Mouse (Mus musculus) ES-Bruce4 (cell line): Measurements from ENCODE around the gene Rexo1. TPM values are rescaled to one million over a fixed set of nuclear protein-coding genes. Genes with fewer than 3 reads are reported as not detected.
A peak's percentile ranks its signal among the peaks of the same experiment; 100 is the strongest.

ENCODE experiments used
- H3K27ac ChIP-seq: 2 replicates; pipeline ENCODE4 v1.5.1; 2012; ENCODE audit warnings: low read length, inconsistent platforms; ENCODE audit not compliant: insufficient read depth
- H3K27me3 ChIP-seq: 2 replicates; pipeline ENCODE4 v1.6.1; 2012; ENCODE audit warnings: mild to moderate bottlenecking, low read length, inconsistent platforms; ENCODE audit not compliant: control insufficient read depth, poor library complexity, insufficient read depth, severe bottlenecking
- H3K36me3 ChIP-seq: 2 replicates; pipeline ENCODE4 v1.6.1; 2012; ENCODE audit warnings: inconsistent platforms, mild to moderate bottlenecking, low read length, moderate library complexity; ENCODE audit not compliant: control insufficient read depth, poor library complexity, insufficient read depth, severe bottlenecking
- H3K4me1 ChIP-seq: one replicate; pipeline ENCODE4 v1.8.1; 2011; ENCODE audit warnings: low read length; ENCODE audit not compliant: control insufficient read depth, insufficient read depth
- H3K4me3 ChIP-seq: 2 replicates; pipeline ENCODE4 v1.5.1; 2011; ENCODE audit warnings: low read depth, mild to moderate bottlenecking, low read length
- H3K9ac ChIP-seq: 2 replicates; pipeline ENCODE4 v1.6.1; 2012; ENCODE audit warnings: low read depth, mild to moderate bottlenecking, inconsistent platforms; ENCODE audit not compliant: poor library complexity, severe bottlenecking
- H3K9me3 ChIP-seq: replicated peaks from 2 replicates; pipeline ENCODE4 v1.6.1; 2012; ENCODE audit warnings: mild to moderate bottlenecking, low read length, inconsistent platforms; ENCODE audit not compliant: control insufficient read depth, poor library complexity, insufficient read depth, severe bottlenecking
- CTCF ChIP-seq: IDR thresholded peaks from one replicate; pipeline ENCODE4 v1.8.1; 2011; ENCODE audit warnings: low read depth, low read length
- EP300 ChIP-seq: IDR thresholded peaks from 2 replicates; pipeline ENCODE4 v1.6.1; 2011; ENCODE audit warnings: low read depth, low read length; ENCODE audit not compliant: insufficient read depth
- POLR2A ChIP-seq: IDR thresholded peaks from one replicate; pipeline ENCODE4 v1.8.1; 2011; ENCODE audit warnings: low read length; ENCODE audit not compliant: insufficient read depth
- polyA plus RNA-seq: library from polyadenylated mRNA; stranded (reverse); fragments of >200 nt; gene quantifications from 2 replicates; pipeline ENCODE4 v1.2.4, GENCODE M21; 2011; ENCODE audit warnings: low read depth; ENCODE audit not compliant: missing spikeins, insufficient read depth, insufficient read length

Rexo1 gene
- polyA plus RNA-seq, 1 experiment, result 29.5 TPM

GRCm38 (mm10) chr10:80510273-80510660 is 51.1 kb downstream of the Rexo1 start:
- Histone ChIP-seq H3K27me3 (no peaks in the 10 kb centered on the region), H3K4me3 (no peak overlapping the region), H3K36me3 (no peaks in the 10 kb centered on the region), H3K9me3 (no peaks in the 10 kb centered on the region), H3K4me1 (no peaks in the 10 kb centered on the region), H3K27ac (no peak overlapping the region), H3K9ac (no peak overlapping the region)
- TF ChIP-seq CTCF (no peak), POLR2A (no peak), EP300 (no peak)

GRCm38 (mm10) chr10:80509412-80510272 is 51.7 kb downstream of the Rexo1 start:
- Histone ChIP-seq H3K36me3 (no peaks in the 10 kb centered on the region), H3K4me3 (0 out of 2 replicates have a peak overlapping the region, but pooled peaks have one; percentile 5), H3K27me3 (no peaks in the 10 kb centered on the region), H3K27ac (no peak overlapping the region), H3K4me1 (no peaks in the 10 kb centered on the region), H3K9me3 (no peaks in the 10 kb centered on the region), H3K9ac (no peak overlapping the region)
- TF ChIP-seq POLR2A (no peak), EP300 (no peak), CTCF (peak; percentile 97)

DNA sequence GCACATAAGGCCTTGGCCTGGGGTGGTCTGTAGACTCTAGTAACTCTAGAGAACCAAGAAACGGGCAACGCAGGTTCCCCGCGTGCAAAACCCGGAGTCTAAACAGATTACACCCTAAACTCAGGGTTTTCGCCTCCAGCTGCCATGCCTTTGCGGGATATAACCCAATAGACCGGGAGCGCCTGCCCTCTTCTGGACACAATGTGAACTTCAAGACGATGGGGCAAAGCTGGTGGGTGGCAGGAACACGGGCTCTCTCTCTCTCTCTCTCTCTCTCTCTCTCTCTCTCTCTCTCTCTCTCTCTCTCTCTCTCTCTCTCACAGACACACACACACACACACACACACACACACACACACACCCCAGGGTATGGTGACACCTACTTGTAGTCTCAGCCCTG is 55.1 kb downstream of the Rexo1 start:
- H3K27me3 ChIP-seq, result peaks cover 10% of the 10 kb centered on the region

DNA sequence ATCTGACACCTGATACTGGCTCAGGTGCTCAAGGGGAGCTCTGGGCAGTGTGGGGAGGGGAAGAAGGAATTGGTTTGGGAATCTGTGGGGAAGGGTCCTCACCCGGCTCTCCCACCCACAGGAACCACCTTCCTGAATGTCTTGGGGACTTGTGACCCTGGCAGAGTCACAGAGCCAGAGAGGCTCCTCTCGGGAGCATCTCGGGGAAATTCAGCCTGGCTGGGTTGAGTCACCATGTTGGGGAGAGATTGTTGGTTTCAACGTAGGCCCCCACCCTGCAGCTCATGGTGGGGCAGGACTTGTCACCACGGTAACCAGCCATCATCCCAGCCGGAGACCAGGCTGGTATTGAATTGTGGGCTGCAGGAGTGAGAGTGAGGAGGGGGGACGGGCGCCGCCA is 56.6 kb downstream of the Rexo1 start:
- TF ChIP-seq EP300, result no peak
- no peak for TF ChIP-seq POLR2A
- Histone ChIP-seq H3K27me3 (peaks cover 10% of the 10 kb centered on the region), H3K36me3 (no peaks in the 10 kb centered on the region), H3K27ac (no peak overlapping the region), H3K4me3 (peak overlapping the region; percentile 1; the same call in 1 of the 2 replicates), H3K4me1 (no peaks in the 10 kb centered on the region), H3K9me3 (no peaks in the 10 kb centered on the region), H3K9ac (no peak overlapping the region)

More for the DNA sequence above, 55.1 kb downstream of the Rexo1 start:
- TF ChIP-seq EP300, result 0 out of 2 replicates have a peak, but pooled peaks have one; percentile 34
- peak; percentile 63 for TF ChIP-seq CTCF
- TF ChIP-seq POLR2A, result no peak
- Histone ChIP-seq H3K9me3 (no peaks in the 10 kb centered on the region), H3K36me3 (no peaks in the 10 kb centered on the region), H3K4me3 (no peak overlapping the region), H3K4me1 (no peaks in the 10 kb centered on the region), H3K27ac (no peak overlapping the region), H3K9ac (no peak overlapping the region)

DNA sequence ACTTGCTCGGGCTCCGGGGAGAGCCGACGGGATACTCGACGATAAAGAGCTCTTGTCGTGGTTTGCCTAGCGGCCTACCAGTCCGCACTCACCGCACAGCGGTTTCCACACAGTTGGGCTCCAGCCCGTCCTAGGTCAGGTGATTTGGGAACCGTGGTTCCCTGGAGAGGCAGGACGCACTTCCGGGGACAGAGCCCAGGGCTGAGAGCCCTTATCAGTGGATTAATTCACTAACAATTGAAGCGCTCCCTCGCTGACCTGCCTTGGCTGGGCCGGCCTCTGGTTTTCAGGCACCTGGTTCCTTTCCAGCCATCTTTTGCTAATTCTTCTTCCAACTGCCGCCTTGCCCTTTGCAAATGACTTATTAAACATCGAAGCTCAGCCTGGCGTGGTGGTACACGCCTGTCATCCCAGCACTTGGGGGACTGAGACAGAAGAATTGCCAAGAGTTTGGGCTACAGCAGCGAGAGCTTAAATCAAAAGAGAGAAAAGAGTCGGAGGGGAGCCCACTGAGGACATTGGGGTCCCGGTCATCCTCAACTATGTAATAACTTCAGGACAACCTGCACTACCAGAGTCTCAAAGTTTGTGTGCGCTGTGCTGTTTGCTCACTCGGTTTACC is 57.6 kb downstream of the Rexo1 start:
- H3K9ac ChIP-seq, result no peak overlapping the region
- no peaks in the 10 kb centered on the region for H3K9me3 ChIP-seq
- peak; percentile 39; the same call in 1 of the 2 replicates for TF ChIP-seq EP300
- TF ChIP-seq POLR2A, result no peak
- H3K4me3 ChIP-seq, result peak overlapping the region; percentile 28
- peaks cover 10% of the 10 kb centered on the region for H3K27me3 ChIP-seq
- no peaks in the 10 kb centered on the region for H3K4me1 ChIP-seq
- H3K27ac ChIP-seq, result no peak overlapping the region
- H3K36me3 ChIP-seq, result no peaks in the 10 kb centered on the region

- TF ChIP-seq EP300 (no peak), CTCF (no peak), POLR2A (no peak)
- no peak overlapping the region for H3K9ac ChIP-seq
- H3K4me1 ChIP-seq, result no peaks in the 10 kb centered on the region
- H3K27me3 ChIP-seq, result peaks cover 10% of the 10 kb centered on the region
- H3K4me3 ChIP-seq, result no peak overlapping the region
- no peak overlapping the region for H3K27ac ChIP-seq
- H3K36me3 ChIP-seq, result no peaks in the 10 kb centered on the region
- no peaks in the 10 kb centered on the region for H3K9me3 ChIP-seq
Measured at GRCm38 (mm10) chr10:80502819-80503314, 58.5 kb downstream of the Rexo1 start.
